Mouse (Mus musculus) bone marrow, adult 2 months (tissue): ENCODE results near the gene Hist2h3b.

Source experiments
- CTCF ChIP-seq: fragments of 200-500 bp; IDR thresholded peaks from 2 replicates; pipeline ENCODE4 v1.5.1; 2011; ENCODE audit warnings: low read length, control low read depth; ENCODE audit not compliant: control insufficient read depth, insufficient read depth
- POLR2A ChIP-seq: fragments of 200-500 bp; IDR thresholded peaks from 2 replicates; pipeline ENCODE4 v1.6.1; 2011; ENCODE audit warnings: low read depth, mild to moderate bottlenecking, control low read depth, low read length, borderline replicate concordance; ENCODE audit not compliant: control insufficient read depth

GRCm38 (mm10) chr3:96312341-96313098, 44.1 kb downstream of the Hist2h3b start:
- TF ChIP-seq POLR2A (no peak), CTCF (no peak)
